Mouse (Mus musculus) Muller cell, postnatal 12 days (primary cell): Measurements from ENCODE around the gene Dmpk.

Experiments
- DNase-seq: peaks from one replicate; pipeline ENCODE4 v3.0.0-alpha.2; 2015; ENCODE audit errors: inconsistent ontology term

Dmpk gene

GRCm38 (mm10) chr7:19075723-19076585, 7.7 kb upstream of the Dmpk start, which contains the start of gene Dmwd:
Dmwd (plus strand) TSS chr7:19076227.
- peak; percentile 98 for DNase-seq

- DNase-seq: peak; percentile 40
These were observed 7.1 kb upstream of the Dmpk start for GRCm38 (mm10) chr7:19076586-19076991.

GRCm38 (mm10) chr7:19077761-19078160, 5.9 kb upstream of the Dmpk start:
- no peak for DNase-seq

GRCm38 (mm10) chr7:19078732-19079131, 4.9 kb upstream of the Dmpk start:
- no peak for DNase-seq

GRCm38 (mm10) chr7:19080451-19080950, 3.1 kb upstream of the Dmpk start:
- DNase-seq: no peak

- DNase-seq: no peak
These were observed 1.5 kb upstream of the Dmpk start for GRCm38 (mm10) chr7:19082171-19082570.

GRCm38 (mm10) chr7:19083096-19083495, 553 bp upstream of the Dmpk start:
- peak; percentile 37 for DNase-seq

GRCm38 (mm10) chr7:19084277-19084771, 675 bp downstream of the Dmpk start:
- peak; percentile 36 for DNase-seq

- DNase-seq: no peak
These were observed 1.3 kb downstream of the Dmpk start for GRCm38 (mm10) chr7:19084921-19085473.

GRCm38 (mm10) chr7:19085495-19085894, 1.8 kb downstream of the Dmpk start:
- DNase-seq: no peak

- peak; percentile 58 for DNase-seq
These were observed 2.4 kb downstream of the Dmpk start for GRCm38 (mm10) chr7:19086042-19086441.

- DNase-seq: no peak
These were observed 3.1 kb downstream of the Dmpk start for GRCm38 (mm10) chr7:19086760-19087159.

- DNase-seq: peak; percentile 62
These were observed 5.2 kb downstream of the Dmpk start for GRCm38 (mm10) chr7:19088813-19089212.

- DNase-seq: no peak
These were observed 8.3 kb downstream of the Dmpk start for GRCm38 (mm10) chr7:19091913-19092312.

GRCm38 (mm10) chr7:19092381-19093173, 8.9 kb downstream of the Dmpk start:
- DNase-seq: peak; percentile 95

- peak; percentile 92 for DNase-seq
These were observed 9.5 kb downstream of the Dmpk start for GRCm38 (mm10) chr7:19093174-19093521.

- DNase-seq: peak; percentile 98
These were observed 10.1 kb downstream of the Dmpk start for GRCm38 (mm10) chr7:19093537-19094385.

GRCm38 (mm10) chr7:19094471-19094825, 10.8 kb downstream of the Dmpk start, which contains the start of gene Six5:
Six5 (plus strand) TSS chr7:19094594.
- peak; percentile 68 for DNase-seq

- peak; percentile 73 for DNase-seq
These were observed 11.4 kb downstream of the Dmpk start for GRCm38 (mm10) chr7:19094826-19095750.

- peak; percentile 82 for DNase-seq
These were observed 12.1 kb downstream of the Dmpk start for GRCm38 (mm10) chr7:19095751-19096110.
